Mouse (Mus musculus): ENCODE measurements around the gene Thsd7a.

DNA sequence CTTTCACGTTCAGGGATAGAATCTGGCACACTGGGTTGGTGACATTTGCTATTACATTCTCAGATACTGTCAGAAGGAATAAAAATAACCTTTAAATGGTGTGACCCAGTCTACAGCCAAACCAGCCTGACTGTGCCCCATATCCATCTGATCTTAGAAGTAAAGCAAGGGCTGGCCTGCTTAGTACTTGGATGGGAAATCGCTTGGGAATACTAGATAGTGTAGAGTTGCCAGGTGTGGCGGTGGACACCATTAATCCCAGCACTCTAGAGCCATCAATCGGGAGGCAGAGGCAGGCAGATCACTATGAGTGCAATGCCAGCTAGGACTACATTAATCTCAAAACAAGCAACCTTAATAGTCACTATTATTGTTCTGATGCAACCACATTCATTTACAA is 6.4 kb downstream of the Thsd7a start:
- no peak for TF ChIP-seq CTCF (IDR thresholded peaks at IDR 0.05; ENCODE audit: low read depth, low read length)
- no peak for TF ChIP-seq POLR2A (IDR thresholded peaks at IDR 0.05; ENCODE audit: extremely low read depth, insufficient read depth, low read length)
